Mouse (Mus musculus) liver, adult 2 months (tissue): Measurements from ENCODE around the gene Kndc1. TPM values are rescaled to one million over a fixed set of nuclear protein-coding genes. Genes with fewer than 3 reads are reported as not detected.

ENCODE experiments used
- DNase-seq: peaks from one replicate; pipeline ENCODE4 v3.0.0-alpha.2; 2011; ENCODE audit warnings: low read depth, low spot score; ENCODE audit errors: extremely low read depth
- H3K27ac ChIP-seq: fragments of 200-500 bp; replicated peaks from 2 replicates; pipeline ENCODE4 v1.5.1; 2012; ENCODE audit warnings: low read depth, mild to moderate bottlenecking, control low read depth, inconsistent platforms, low read length; ENCODE audit not compliant: insufficient read depth
- H3K27me3 ChIP-seq: fragments of 200-500 bp; 2 replicates; pipeline ENCODE4 v1.6.1; 2012; ENCODE audit warnings: mild to moderate bottlenecking, moderate library complexity, low read length, inconsistent platforms; ENCODE audit not compliant: control insufficient read depth, insufficient read depth
- H3K36me3 ChIP-seq: fragments of 200-500 bp; 2 replicates; pipeline ENCODE4 v1.6.1; 2012; ENCODE audit warnings: low read length, inconsistent platforms; ENCODE audit not compliant: control insufficient read depth, insufficient read depth
- H3K4me1 ChIP-seq: fragments of 200-500 bp; 2 replicates; pipeline ENCODE4 v1.6.1; 2011; ENCODE audit warnings: low read length; ENCODE audit not compliant: control insufficient read depth, insufficient read depth
- H3K4me3 ChIP-seq: fragments of 200-500 bp; 2 replicates; pipeline ENCODE4 v1.5.1; 2011; ENCODE audit warnings: low read depth, mild to moderate bottlenecking, control low read depth, low read length, moderate library complexity; ENCODE audit not compliant: insufficient read depth
- H3K79me2 ChIP-seq: fragments of 200-500 bp; 2 replicates; pipeline ENCODE4 v1.6.1; 2012; ENCODE audit warnings: inconsistent platforms, mild to moderate bottlenecking, low read length, moderate library complexity; ENCODE audit not compliant: control insufficient read depth, insufficient read depth
- H3K9ac ChIP-seq: fragments of 200-500 bp; 2 replicates; pipeline ENCODE4 v1.6.1; 2012; ENCODE audit warnings: low read depth, mild to moderate bottlenecking, control low read depth, inconsistent platforms, low read length
- CTCF ChIP-seq: fragments of 200-500 bp; IDR thresholded peaks from 2 replicates; pipeline ENCODE4 v1.5.1; 2011; ENCODE audit warnings: low read depth, low read length, control low read depth
- POLR2A ChIP-seq: fragments of 200-500 bp; IDR thresholded peaks from 2 replicates; pipeline ENCODE4 v1.6.1; 2011; ENCODE audit warnings: low read length, control low read depth; ENCODE audit not compliant: insufficient read depth; ENCODE audit errors: extremely low read depth
- WGBS: fragments of 180-500 bp; shearing (Covaris S2); methylation state at CpG from one replicate; pipeline ENCODE4 v1.1.7; 2018; 5-methylcytosine and 5-hydroxymethylcytosine counted together
- polyA plus RNA-seq: library from polyadenylated mRNA; depleted of rRNA; stranded (reverse); fragments of >200 nt; gene quantifications from 2 replicates; pipeline ENCODE4 v1.2.3, GENCODE M21; 2012
- total RNA-seq: library from RNA; depleted of rRNA; stranded (reverse); fragments of >200 nt; gene quantifications from 2 replicates; pipeline ENCODE4 v1.2.3, GENCODE M21; 2014

Kndc1 gene
- total and polyA plus RNA-seq, 2 experiments, result 0.09 TPM; not detected in 1

DNA sequence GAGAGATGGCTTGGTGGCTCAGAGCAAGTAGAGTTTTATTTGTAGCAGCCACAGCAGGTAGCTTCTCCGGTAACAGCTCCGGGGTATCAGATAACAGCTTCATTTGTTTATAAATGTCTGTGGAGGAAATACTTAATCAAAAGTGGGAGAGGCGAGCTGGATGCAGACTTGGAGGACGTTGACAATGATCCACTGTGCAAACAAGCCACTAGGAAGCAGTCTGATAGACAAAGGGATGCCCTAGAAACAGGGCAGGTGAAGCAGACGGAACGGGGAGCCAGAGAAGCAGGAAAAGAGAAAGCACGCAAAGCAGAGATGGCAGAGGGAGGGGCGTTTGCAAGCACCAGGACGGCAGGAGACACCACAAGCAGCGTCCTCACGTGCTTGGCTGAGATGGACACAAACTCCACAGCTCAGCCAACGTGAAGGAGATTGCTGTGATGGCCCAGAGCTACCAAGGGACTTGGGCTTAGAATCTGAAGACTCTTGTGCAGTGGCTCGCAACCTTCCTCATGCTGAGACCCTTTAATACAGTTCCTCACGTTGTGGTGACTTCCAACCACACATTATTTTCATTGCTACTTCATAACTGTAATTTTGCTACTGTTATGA lies 21.3 kb downstream of the Kndc1 start:
- Histone ChIP-seq H3K36me3 (no peaks in the 10 kb centered on the region), H3K79me2 (no peaks in the 10 kb centered on the region), H3K4me3 (no peak overlapping the region), H3K27me3 (peaks cover 7% of the 10 kb centered on the region; the same call in 1 of the 2 replicates), H3K4me1 (no peaks in the 10 kb centered on the region), H3K9ac (no peak overlapping the region), H3K27ac (no peak overlapping the region)
- 9% methylated on average over 14 of the region's 14 CpGs for WGBS
- TF ChIP-seq POLR2A (no peak), CTCF (no peak)
- no peak for DNase-seq

DNA sequence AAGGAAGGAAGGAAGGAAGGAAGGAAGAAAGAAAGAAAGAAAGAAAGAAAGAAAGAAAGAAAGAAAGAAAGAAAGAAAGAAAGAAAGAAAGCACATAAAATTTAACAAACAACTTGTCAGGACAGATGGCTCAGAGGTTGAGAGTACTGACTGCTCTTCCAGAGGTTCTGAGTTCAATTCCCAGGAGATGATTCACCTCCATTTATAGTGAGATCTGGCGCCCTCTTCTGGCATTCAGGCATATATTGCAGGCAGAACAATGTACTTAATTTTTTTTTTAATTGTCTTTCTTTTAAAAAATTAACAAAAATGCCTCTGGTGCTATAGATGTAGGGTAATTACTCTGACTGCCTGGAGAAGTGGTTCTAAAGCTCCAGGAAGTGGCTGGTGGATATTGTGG lies 21.8 kb downstream of the Kndc1 start:
- 3% methylated on average over 1 of the region's 1 CpGs for WGBS
- Histone ChIP-seq H3K79me2 (no peaks in the 10 kb centered on the region), H3K9ac (no peak overlapping the region), H3K4me3 (no peak overlapping the region), H3K27ac (no peak overlapping the region), H3K4me1 (no peaks in the 10 kb centered on the region), H3K36me3 (no peaks in the 10 kb centered on the region), H3K27me3 (peaks cover 7% of the 10 kb centered on the region; the same call in 1 of the 2 replicates)
- TF ChIP-seq CTCF, result no peak
- no peak for TF ChIP-seq POLR2A
- no peak for DNase-seq

- Histone ChIP-seq H3K27me3 (peaks cover 7% of the 10 kb centered on the region; the same call in 1 of the 2 replicates), H3K4me3 (no peak overlapping the region), H3K79me2 (no peaks in the 10 kb centered on the region), H3K27ac (no peak overlapping the region), H3K9ac (no peak overlapping the region), H3K36me3 (no peaks in the 10 kb centered on the region), H3K4me1 (no peaks in the 10 kb centered on the region)
- WGBS, result 85% methylated on average over 4 of the region's 4 CpGs
- DNase-seq, result no peak
- TF ChIP-seq POLR2A (no peak), CTCF (no peak)
Measured at GRCm38 (mm10) chr7:139918262-139918661, 23.8 kb downstream of the Kndc1 start.

DNA sequence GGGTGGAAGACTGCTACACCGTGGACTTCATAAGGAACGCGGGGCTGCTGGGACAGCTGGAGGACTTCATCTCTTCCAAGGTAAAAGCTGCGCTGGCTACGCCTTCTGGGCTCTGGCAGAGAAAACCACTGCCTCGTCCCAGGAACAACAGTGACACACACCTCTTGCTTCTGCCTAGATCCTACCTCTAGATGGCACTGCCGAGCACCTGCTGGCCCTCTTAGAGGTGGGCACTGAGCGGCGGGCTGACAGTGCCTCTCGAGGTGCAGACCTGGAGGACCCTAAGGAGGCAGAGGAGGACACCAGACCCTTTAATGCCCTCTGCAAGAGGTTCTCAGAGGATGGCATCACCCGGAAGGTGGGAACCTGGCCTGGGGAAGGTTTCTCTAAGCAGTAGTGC lies 36.2 kb downstream of the Kndc1 start:
- H3K9ac ChIP-seq, result no peak overlapping the region
- no peaks in the 10 kb centered on the region for H3K4me1 ChIP-seq
- no peak overlapping the region for H3K4me3 ChIP-seq
- WGBS, result 27% methylated on average over 11 of the region's 11 CpGs
- no peak overlapping the region for H3K27ac ChIP-seq
- DNase-seq, result no peak
- H3K36me3 ChIP-seq, result no peaks in the 10 kb centered on the region
- TF ChIP-seq POLR2A (no peak), CTCF (peak; percentile 63)
- no peaks in the 10 kb centered on the region for H3K27me3 ChIP-seq
- no peaks in the 10 kb centered on the region for H3K79me2 ChIP-seq

DNA sequence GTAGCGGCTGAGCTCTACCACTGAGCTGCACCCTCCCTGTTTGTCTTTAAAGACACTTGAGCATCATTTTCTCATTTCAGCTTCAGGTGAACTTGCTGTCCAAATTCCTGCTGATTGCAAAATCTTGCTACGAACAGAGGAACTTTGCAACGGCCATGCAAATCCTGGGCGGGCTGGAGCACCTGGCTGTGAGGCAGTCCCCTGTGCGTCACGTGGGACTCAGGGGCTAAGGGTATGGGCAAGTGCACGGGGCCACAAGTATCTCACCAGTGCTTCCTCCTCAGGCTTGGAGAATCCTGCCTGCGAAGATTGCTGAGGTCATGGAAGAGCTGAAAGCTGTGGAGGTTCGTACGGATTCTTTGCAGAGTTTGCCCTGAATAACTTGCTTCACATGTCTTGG lies 42.2 kb downstream of the Kndc1 start:
- peaks cover 4% of the 10 kb centered on the region; the same call in 1 of the 2 replicates for H3K27me3 ChIP-seq
- H3K9ac ChIP-seq, result no peak overlapping the region
- no peaks in the 10 kb centered on the region for H3K79me2 ChIP-seq
- DNase-seq, result no peak
- no peaks in the 10 kb centered on the region for H3K36me3 ChIP-seq
- TF ChIP-seq CTCF, result no peak
- no peaks in the 10 kb centered on the region for H3K4me1 ChIP-seq
- H3K27ac ChIP-seq, result no peak overlapping the region
- H3K4me3 ChIP-seq, result no peak overlapping the region
- 70% methylated on average over 10 of the region's 10 CpGs for WGBS

GRCm38 (mm10) chr7:139937138-139937537 lies 42.6 kb downstream of the Kndc1 start:
- WGBS, result 49% methylated on average over 3 of the region's 3 CpGs
- Histone ChIP-seq H3K9ac (no peak overlapping the region), H3K27ac (no peak overlapping the region), H3K4me3 (no peak overlapping the region), H3K79me2 (no peaks in the 10 kb centered on the region), H3K27me3 (peaks cover 4% of the 10 kb centered on the region; the same call in 1 of the 2 replicates), H3K36me3 (no peaks in the 10 kb centered on the region), H3K4me1 (no peaks in the 10 kb centered on the region)
- TF ChIP-seq POLR2A (no peak), CTCF (no peak)
- no peak for DNase-seq
